Mouse (Mus musculus) regulatory T cell (primary cell): Measurements from ENCODE around the gene Gchfr.

ENCODE experiments used
- in situ Hi-C: fragments of 300-600 bp; cut with MboI, MseI; formaldehyde crosslinking; loops from one replicate; pipeline ENCODE4 v1.15.1; 2025; ENCODE audit warnings: high pct_unique_total_duplicates

Gchfr gene

DNA sequence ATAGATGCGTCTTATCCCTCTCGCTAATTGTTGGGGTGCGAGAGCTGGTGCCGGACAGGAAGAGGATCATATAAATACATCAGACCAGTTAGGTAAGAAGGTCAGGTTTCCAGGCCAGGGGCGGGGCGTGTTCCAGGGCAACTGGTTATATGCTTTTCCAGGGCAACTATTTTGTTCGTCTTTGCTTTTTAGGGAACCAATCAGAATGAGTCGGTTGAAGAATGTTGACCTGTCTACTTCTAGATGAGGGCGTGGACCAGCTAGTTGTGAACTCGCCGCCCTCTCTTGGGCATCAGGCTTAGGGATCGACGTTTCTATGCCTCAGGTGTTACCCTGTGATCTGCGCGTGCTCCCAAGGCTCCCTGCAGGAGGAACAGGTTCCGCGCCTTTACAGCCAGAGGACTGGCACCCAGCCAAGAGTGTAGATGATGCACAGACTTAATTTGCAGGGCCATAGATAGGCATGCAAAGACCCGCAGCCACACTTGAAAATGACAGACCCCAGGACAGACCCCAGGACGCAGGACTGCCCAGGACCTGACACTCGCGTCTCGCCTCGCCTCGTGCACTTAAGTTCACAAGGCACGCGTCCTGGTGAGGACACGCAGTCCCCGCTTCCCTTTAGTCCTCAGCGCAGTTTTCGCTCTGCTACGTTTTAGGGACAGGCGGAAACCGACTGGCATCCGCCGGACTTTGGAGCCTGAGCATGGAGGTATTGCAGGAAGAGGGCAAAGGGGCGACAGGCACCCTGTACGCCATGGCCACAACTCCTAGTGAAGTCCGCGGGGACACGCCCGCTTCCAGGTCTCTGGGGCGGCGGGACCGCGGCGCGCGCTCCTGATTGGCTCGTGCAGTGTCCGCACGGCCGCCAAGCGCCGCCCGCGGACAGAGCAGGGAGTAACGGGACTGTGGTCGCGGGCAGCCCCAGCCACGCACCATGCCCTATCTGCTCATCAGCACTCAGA is at the start of gene Gchfr:
Gchfr (plus strand) TSS at position 873 of the 965 bp plus-strand sequence.
- in situ Hi-C loops: no loop called here

- in situ Hi-C loops: no loop called here
Measured at GRCm38 (mm10) chr2:119136346-119136898, 31.2 kb upstream of the Gchfr start.

GRCm38 (mm10) chr2:119145199-119145598 is 22.4 kb upstream of the Gchfr start:
- in situ Hi-C loops: no loop called here

DNA sequence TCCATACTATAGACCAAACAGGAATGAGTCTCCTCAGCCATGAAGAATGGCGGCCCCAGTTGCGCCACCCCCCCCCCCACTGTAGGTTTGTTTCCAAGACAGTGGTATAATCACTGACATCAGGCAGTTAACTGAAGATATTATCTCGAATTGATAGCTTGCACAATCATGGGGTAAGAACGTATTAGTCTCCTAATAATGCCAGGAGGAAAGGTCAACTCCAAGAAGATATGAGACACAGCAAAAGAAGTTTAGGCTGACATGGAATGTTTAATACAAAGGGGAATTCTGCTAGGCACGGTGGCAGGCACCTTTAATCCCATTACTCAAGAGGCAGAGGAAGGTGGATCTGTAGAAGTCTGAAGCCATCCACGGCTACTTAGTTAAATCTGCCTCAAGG is 21.1 kb upstream of the Gchfr start:
- in situ Hi-C loops: no loop called here

GRCm38 (mm10) chr2:119147160-119147678 is 20.4 kb upstream of the Gchfr start:
- in situ Hi-C loops: no loop called here

- in situ Hi-C loops: no loop called here
Measured at GRCm38 (mm10) chr2:119147775-119148174, 19.8 kb upstream of the Gchfr start.

GRCm38 (mm10) chr2:119152255-119152654 is 15.3 kb upstream of the Gchfr start:
- in situ Hi-C loops: no loop called here

DNA sequence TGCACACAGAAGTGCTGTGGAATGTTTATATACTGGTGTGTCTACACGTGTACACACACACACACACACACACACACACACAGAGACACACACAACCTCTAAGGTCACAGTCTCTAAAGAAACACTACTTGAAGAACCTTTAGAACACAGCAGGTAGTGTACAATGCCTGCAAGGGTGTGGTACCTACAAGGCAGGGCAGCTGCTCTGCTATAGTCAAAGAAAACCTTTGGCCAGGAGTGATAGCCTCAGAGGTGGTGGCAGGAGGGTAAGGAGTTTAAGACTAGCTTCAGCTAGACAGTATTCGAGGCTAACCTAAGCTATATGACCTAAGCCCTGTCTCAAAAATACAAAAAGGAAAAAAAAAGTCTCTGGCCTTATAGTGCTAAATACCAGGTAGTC is 12.9 kb upstream of the Gchfr start:
- in situ Hi-C loops: no loop called here

DNA sequence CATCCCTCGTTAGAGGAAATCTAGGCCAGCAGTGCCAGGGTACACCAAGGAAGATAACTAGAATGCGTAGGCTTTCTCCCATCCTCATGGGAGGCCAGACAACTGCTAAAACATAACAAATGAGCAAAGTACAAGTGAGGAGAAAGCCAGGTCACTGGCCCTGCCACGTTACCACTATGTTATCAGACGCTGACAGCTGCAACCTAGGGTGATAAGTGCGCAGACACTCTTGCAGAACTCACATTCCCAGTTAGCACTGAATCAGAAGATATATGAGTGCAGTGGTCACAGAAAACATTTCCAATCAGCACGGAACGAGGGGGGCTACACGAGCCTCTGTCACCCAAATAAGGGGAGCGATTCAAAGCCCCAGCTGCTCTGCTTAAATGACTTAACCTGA is 12.2 kb upstream of the Gchfr start:
- in situ Hi-C loops: no loop called here

DNA sequence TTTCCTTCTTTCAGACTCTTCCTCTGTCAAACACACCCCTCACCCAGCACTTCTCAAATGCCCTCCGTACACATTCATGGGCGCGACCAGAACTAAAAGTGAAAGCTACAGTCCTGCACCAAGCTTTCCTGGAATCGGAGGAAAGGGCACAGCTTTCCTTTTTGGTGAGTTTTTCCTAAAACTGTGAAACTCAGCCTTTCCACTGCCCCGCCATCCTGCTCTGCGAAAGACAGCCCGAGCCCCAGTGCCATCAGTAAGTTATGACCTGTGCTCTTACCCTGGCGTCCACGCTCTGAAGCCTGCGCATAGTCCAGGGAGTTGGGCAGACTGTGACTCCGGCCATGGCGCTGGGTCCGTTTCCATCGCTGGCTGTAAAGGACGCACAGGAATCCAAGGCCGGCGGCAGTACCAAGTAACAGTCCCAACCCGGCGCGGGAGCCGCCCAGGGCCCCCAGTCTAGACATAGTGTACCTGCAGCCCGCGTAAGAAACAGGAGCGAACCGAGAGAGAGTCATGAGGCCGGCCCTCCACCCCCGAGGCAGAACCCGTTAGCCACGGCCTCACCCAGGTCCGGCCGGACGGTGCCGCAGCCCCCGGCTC is 11.4 kb upstream of the Gchfr start:
- in situ Hi-C loops: no loop called here

DNA sequence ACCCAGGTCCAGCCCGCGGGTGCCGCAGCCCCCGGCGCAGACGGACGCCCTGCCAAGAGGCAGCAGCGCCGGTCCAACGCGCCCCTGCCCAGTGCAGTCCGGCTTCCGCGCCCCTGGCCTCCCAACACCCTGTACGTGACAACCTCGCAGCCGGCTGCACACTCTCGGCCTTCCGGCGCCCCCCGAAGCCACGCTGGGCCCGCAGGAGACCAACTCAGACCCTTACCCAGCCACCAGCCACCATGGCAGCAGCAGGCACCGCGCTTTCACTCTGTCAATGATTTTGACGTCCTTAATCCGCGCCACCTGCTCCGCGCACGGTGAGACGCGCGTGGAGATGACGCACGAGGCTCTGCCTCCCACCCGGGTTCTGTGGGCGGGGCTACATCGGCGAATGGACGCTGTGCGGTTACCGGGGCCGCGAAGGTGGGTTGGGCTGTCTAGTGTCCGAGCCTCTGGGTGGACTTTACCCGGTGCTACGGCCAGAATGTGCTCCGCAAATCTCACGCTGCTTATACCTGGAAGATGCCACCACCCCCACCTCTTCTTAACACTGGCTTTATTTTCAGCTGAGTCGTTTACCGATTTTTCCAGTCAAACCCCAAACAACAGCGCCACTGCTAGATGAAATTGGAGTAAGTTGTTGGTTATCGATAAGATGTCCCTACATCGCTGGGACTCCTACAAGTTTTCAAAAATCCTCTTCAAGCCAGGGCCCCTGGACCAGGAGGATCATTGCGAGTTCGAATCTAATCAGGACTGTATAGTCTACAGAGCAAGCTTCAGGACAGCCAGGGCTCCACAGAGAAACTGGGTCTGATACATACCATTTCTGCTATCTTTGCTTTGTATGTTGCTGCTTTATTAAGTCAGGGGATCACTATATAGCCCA is 10.6 kb upstream of the Gchfr start, which contains the start of gene Rmdn3:
Rmdn3 (minus strand) TSS at position 354 of the 892 bp plus-strand sequence.
- in situ Hi-C loops: no loop called here

GRCm38 (mm10) chr2:119157836-119158235 is 9.7 kb upstream of the Gchfr start:
- in situ Hi-C loops: no loop called here

- in situ Hi-C loops: no loop called here
Measured at GRCm38 (mm10) chr2:119161247-119161646, 6.3 kb upstream of the Gchfr start.

- in situ Hi-C loops: no loop called here
Measured at GRCm38 (mm10) chr2:119163135-119163534, 4.4 kb upstream of the Gchfr start.

- in situ Hi-C loops: no loop called here
Measured at GRCm38 (mm10) chr2:119163999-119164398, 3.6 kb upstream of the Gchfr start.

DNA sequence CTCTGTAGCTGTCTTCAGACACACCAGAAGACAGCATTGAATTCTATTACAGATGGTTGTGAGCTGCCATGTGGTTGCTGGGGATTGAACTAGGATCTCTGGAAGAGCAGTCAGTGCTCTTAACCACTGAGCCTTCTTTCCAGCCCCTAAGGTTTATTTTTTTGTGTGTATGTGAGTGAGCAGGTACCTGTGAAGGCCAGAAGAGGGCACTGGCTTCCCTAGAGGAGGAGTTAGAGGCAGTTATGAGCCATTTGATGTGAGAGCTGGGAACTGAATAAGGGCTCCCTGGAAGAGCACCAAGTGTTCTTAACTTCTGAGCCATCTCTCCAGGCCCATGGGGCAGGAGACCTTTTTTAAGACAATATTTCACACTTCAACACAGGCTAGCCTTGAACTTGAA is 2.2 kb upstream of the Gchfr start:
- in situ Hi-C loops: no loop called here

- in situ Hi-C loops: no loop called here
Measured at GRCm38 (mm10) chr2:119167866-119168256, 288 bp downstream of the Gchfr start.

GRCm38 (mm10) chr2:119170282-119170681 is 2.7 kb downstream of the Gchfr start:
- in situ Hi-C loops: no loop called here

GRCm38 (mm10) chr2:119171574-119171973 is 4.0 kb downstream of the Gchfr start:
- in situ Hi-C loops: no loop called here

DNA sequence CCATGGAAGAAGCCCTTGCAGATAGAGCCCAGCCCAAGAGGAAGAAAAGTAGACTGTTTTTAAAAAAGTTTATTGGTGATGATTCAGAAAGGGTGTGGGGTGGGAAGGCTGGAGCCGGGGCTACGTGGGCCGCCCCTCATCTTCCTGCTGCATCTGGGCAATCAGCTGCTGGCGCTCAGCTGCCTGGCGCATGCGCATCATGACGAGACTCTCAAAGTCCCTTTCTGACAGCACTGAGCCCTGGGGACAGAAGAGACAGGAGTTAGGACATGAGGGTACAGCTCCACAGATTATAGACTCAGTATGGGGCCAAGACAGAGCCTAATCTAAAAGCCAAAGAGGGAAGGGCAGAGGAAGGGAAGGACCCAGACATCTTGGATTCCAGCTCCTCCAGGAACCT is 4.9 kb downstream of the Gchfr start:
- in situ Hi-C loops: no loop called here

DNA sequence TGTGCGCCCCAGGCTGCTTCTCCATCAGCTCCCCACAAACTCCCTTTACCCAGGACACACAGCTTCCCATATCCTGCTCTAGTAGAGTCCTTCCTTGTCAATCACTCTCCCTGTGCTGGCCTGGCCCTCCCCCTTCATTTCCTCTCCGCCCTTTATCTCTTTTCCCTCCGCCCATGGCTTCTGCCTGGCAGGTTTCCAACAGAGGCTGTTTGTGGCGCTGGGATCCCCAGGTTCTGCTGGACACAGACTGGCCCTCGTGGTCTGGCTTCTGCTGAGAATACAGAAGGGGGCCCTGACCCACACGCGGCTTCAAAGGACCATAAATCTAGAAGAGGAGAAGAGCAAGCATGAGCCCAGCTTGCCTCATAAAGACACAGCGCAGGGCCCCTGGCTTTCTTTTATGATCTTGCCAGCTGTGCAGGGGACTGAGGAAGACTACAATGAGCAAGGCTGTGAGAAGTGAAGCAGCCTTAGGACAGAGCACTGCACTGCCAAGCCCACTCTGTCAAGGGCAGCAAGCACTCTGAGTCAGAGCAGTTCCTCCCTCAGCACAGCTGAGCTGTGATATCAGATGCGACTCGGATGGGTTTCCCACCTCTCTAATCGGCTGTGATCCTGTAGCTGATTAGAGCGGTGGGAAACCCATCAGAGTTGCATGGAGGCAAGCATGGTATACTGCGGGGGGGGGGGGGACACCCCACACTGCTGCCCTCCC is 5.4 kb downstream of the Gchfr start:
- in situ Hi-C loops: no loop called here
